Mouse (Mus musculus) limb, embryonic 14.5 days (tissue): ENCODE data around the gene Trabd2b. TPM values are rescaled to one million over a fixed set of nuclear protein-coding genes. Genes with fewer than 3 reads are reported as not detected.

Experiments used
- ATAC-seq: fragments of 200-750 bp; cut with Nextera tagmentation; 2 replicates; pipeline ENCODE4 v1.8.0; 2017; ENCODE audit warnings: low read depth, moderate number of reproducible peaks, moderate TSS enrichment; ENCODE audit not compliant: low FRiP score
- DNase-seq: peaks from one replicate; pipeline ENCODE4 v3.0.0-alpha.2; 2015; ENCODE audit warnings: low spot score
- H3K27ac ChIP-seq: fragments of 300-500 bp; sonication (generic); replicated peaks from 2 replicates; pipeline ENCODE4 v1.5.1; 2014; ENCODE audit warnings: low read depth, mild to moderate bottlenecking, low read length, moderate library complexity, mixed read lengths
- H3K27me3 ChIP-seq: fragments of 300-500 bp; sonication (generic); 2 replicates; pipeline ENCODE4 v1.6.1; 2014; ENCODE audit warnings: low read length, mixed read lengths; ENCODE audit not compliant: control insufficient read depth, insufficient read depth
- H3K36me3 ChIP-seq: fragments of 300-500 bp; sonication (generic); 2 replicates; pipeline ENCODE4 v1.6.1; 2014; ENCODE audit warnings: mild to moderate bottlenecking, low read length, moderate library complexity, mixed read lengths; ENCODE audit not compliant: control insufficient read depth, insufficient read depth
- H3K4me1 ChIP-seq: fragments of 300-500 bp; sonication (generic); 2 replicates; pipeline ENCODE4 v1.6.1; 2014; ENCODE audit warnings: antibody characterized with exemption, low read length, mixed read lengths; ENCODE audit not compliant: control insufficient read depth, insufficient read depth
- H3K4me2 ChIP-seq: fragments of 300-500 bp; sonication (generic); replicated peaks from 2 replicates; pipeline ENCODE4 v1.6.1; 2014; ENCODE audit warnings: low read depth, mild to moderate bottlenecking, low read length, moderate library complexity; ENCODE audit not compliant: severe bottlenecking
- H3K4me3 ChIP-seq: fragments of 300-500 bp; sonication (generic); replicated peaks from 2 replicates; pipeline ENCODE4 v1.5.1; 2014; ENCODE audit warnings: low read length
- H3K9ac ChIP-seq: fragments of 300-500 bp; sonication (generic); 2 replicates; pipeline ENCODE4 v1.6.1; 2014; ENCODE audit warnings: mild to moderate bottlenecking, low read depth, low read length, moderate library complexity; ENCODE audit not compliant: severe bottlenecking
- H3K9me3 ChIP-seq: fragments of 300-500 bp; sonication (generic); 2 replicates; pipeline ENCODE4 v1.6.1; 2016; ENCODE audit warnings: low read length; ENCODE audit not compliant: control insufficient read depth
- POLR2A ChIP-seq: fragments of 200-500 bp; IDR thresholded peaks from 2 replicates; pipeline ENCODE4 v1.8.0; 2012; ENCODE audit warnings: inconsistent platforms, mild to moderate bottlenecking, moderate library complexity, borderline replicate concordance; ENCODE audit not compliant: insufficient read depth, insufficient read length; ENCODE audit errors: extremely low read depth
- WGBS: fragments of 180-500 bp; shearing (Covaris S2); extraction: QIAGEN DNeasy Blood & Tissue Kit; methylation state at CpG from one replicate; pipeline ENCODE4 v1.1.7; 2014; 5-methylcytosine and 5-hydroxymethylcytosine counted together
- polyA plus RNA-seq, 2 experiments: library from polyadenylated mRNA; depleted of rRNA in 1 of 2; stranded (reverse) in 1 of 2; unstranded in 1 of 2; fragments of >200 nt; fragmentation: Nextera tagmentation in 1 of 2; extraction: Ambion mirVana in 1 of 2; gene quantifications; 2 replicates each; pipeline versions ENCODE4 v1.2.1 to v1.2.3; 2012 to 2014

The Trabd2b gene
- polyA plus RNA-seq, 2 experiments = 3.6 to 6.2 TPM

GRCm38 (mm10) chr4:114550471-114551156, 144.1 kb downstream of the Trabd2b start:
- TF ChIP-seq POLR2A = no peak
- Histone ChIP-seq H3K36me3 (no peaks in the 10 kb centered on the region), H3K27ac (peak overlapping the region; percentile 69), H3K4me1 (peaks cover 19% of the 10 kb centered on the region), H3K9ac (no peak overlapping the region), H3K27me3 (0 out of 2 replicates have a peak, but pooled peaks cover 2% of the 10 kb centered on the region), H3K4me2 (peak overlapping the region; percentile 0; the same call in 1 of the 2 replicates), H3K9me3 (no peaks in the 10 kb centered on the region), H3K4me3 (no peak overlapping the region)
- ATAC-seq (peak; percentile 69), DNase-seq (peak; percentile 58)
- 16% methylated on average over 11 of the region's 11 CpGs for WGBS

GRCm38 (mm10) chr4:114556880-114557279, 150.4 kb downstream of the Trabd2b start:
- DNase-seq (no peak), ATAC-seq (no peak)
- no peak overlapping the region for H3K4me3 ChIP-seq
- WGBS = 36% methylated on average over 5 of the region's 5 CpGs
- H3K36me3 ChIP-seq = no peaks in the 10 kb centered on the region
- no peak overlapping the region for H3K4me2 ChIP-seq
- 0 out of 2 replicates have a peak, but pooled peaks cover 11% of the 10 kb centered on the region for H3K27me3 ChIP-seq
- H3K9ac ChIP-seq = no peak overlapping the region
- TF ChIP-seq POLR2A = no peak
- H3K4me1 ChIP-seq = peaks cover 16% of the 10 kb centered on the region
- H3K9me3 ChIP-seq = no peaks in the 10 kb centered on the region
- H3K27ac ChIP-seq = no peak overlapping the region

- no peak for DNase-seq
Measured at GRCm38 (mm10) chr4:114557731-114558130, 151.2 kb downstream of the Trabd2b start.

GRCm38 (mm10) chr4:114558487-114558886, 152.0 kb downstream of the Trabd2b start:
- Histone ChIP-seq H3K4me2 (no peak overlapping the region), H3K36me3 (no peaks in the 10 kb centered on the region), H3K27ac (no peak overlapping the region), H3K27me3 (0 out of 2 replicates have a peak, but pooled peaks cover 18% of the 10 kb centered on the region), H3K4me3 (no peak overlapping the region), H3K4me1 (peaks cover 20% of the 10 kb centered on the region), H3K9ac (no peak overlapping the region), H3K9me3 (no peaks in the 10 kb centered on the region)
- DNase-seq (peak; percentile 50), ATAC-seq (0 out of 2 replicates have a peak, but pooled peaks have one; percentile 53)
- TF ChIP-seq POLR2A = no peak
- WGBS = 11% methylated on average over 3 of the region's 3 CpGs

More at GRCm38 (mm10) chr4:114557731-114558130, 151.2 kb downstream of the Trabd2b start:
- no peak for ATAC-seq
- H3K9me3 ChIP-seq = no peaks in the 10 kb centered on the region
- peaks cover 16% of the 10 kb centered on the region for H3K4me1 ChIP-seq
- H3K27me3 ChIP-seq = 0 out of 2 replicates have a peak, but pooled peaks cover 15% of the 10 kb centered on the region
- no peaks in the 10 kb centered on the region for H3K36me3 ChIP-seq
- H3K9ac ChIP-seq = no peak overlapping the region
- no peak overlapping the region for H3K4me3 ChIP-seq
- no peak overlapping the region for H3K4me2 ChIP-seq
- 47% methylated on average over 6 of the region's 6 CpGs for WGBS
- TF ChIP-seq POLR2A = no peak
- no peak overlapping the region for H3K27ac ChIP-seq

GRCm38 (mm10) chr4:114560638-114561216, 154.2 kb downstream of the Trabd2b start:
- Histone ChIP-seq H3K4me2 (no peak overlapping the region), H3K4me3 (no peak overlapping the region), H3K27ac (no peak overlapping the region), H3K4me1 (peaks cover 35% of the 10 kb centered on the region), H3K9ac (no peak overlapping the region), H3K27me3 (0 out of 2 replicates have a peak, but pooled peaks cover 31% of the 10 kb centered on the region), H3K9me3 (no peaks in the 10 kb centered on the region), H3K36me3 (no peaks in the 10 kb centered on the region)
- no peak for TF ChIP-seq POLR2A
- WGBS = 77% methylated on average over 17 of the region's 17 CpGs
- no peak for DNase-seq
- ATAC-seq = no peak
